Mouse (Mus musculus) E14TG2a.4 (cell line): Measurements from ENCODE around the gene Macrod2.

ENCODE experiments used
- H3K27me3 ChIP-seq: 2 replicates; pipeline ENCODE4 v1.6.1; 2014; ENCODE audit warnings: low read length, control low read depth; ENCODE audit not compliant: insufficient read depth
- H3K36me3 ChIP-seq: 2 replicates; pipeline ENCODE4 v1.6.1; 2014; ENCODE audit warnings: low read length, control low read depth; ENCODE audit not compliant: insufficient read depth
- H3K4me1 ChIP-seq: replicated peaks from 2 replicates; pipeline ENCODE4 v1.6.1; 2014; ENCODE audit warnings: low read depth, low read length, control low read depth
- H3K4me3 ChIP-seq: replicated peaks from 2 replicates; pipeline ENCODE4 v1.5.1; 2014; ENCODE audit warnings: mild to moderate bottlenecking, low read length
- H3K9me3 ChIP-seq: 2 replicates; pipeline ENCODE4 v1.6.1; 2014; ENCODE audit warnings: low read length, control low read depth
- CTCF ChIP-seq: conservative IDR thresholded peaks from 2 replicates; pipeline ENCODE4 v1.5.1; 2014; ENCODE audit warnings: low read length
- NANOG ChIP-seq: IDR thresholded peaks from 2 replicates; pipeline ENCODE4 v1.6.1; 2014; ENCODE audit warnings: borderline replicate concordance, low read length, mixed read lengths
- POU5F1 ChIP-seq: IDR thresholded peaks from 2 replicates; pipeline ENCODE4 v1.6.1; 2014; ENCODE audit warnings: low read length, borderline replicate concordance

Macrod2 gene

GRCm38 (mm10) chr2:142323158-142323557 is 1928.0 kb downstream of the Macrod2 start:
- H3K4me1 ChIP-seq, result no peaks in the 10 kb centered on the region
- no peak overlapping the region for H3K4me3 ChIP-seq
- H3K36me3 ChIP-seq, result no peaks in the 10 kb centered on the region
- no peaks in the 10 kb centered on the region for H3K27me3 ChIP-seq
- no peaks in the 10 kb centered on the region for H3K9me3 ChIP-seq
- TF ChIP-seq CTCF (no peak), POU5F1 (no peak), NANOG (no peak)

- TF ChIP-seq POU5F1 (no peak), CTCF (no peak), NANOG (no peak)
These were observed 1931.6 kb downstream of the Macrod2 start for GRCm38 (mm10) chr2:142326737-142327136.

GRCm38 (mm10) chr2:142329761-142330160 is 1934.7 kb downstream of the Macrod2 start:
- Histone ChIP-seq H3K4me3 (no peak overlapping the region), H3K27me3 (no peaks in the 10 kb centered on the region), H3K4me1 (peaks cover 9% of the 10 kb centered on the region; the same call in 1 of the 2 replicates), H3K36me3 (no peaks in the 10 kb centered on the region), H3K9me3 (no peaks in the 10 kb centered on the region)
- TF ChIP-seq POU5F1 (no peak), NANOG (no peak), CTCF (no peak)

More at GRCm38 (mm10) chr2:142326737-142327136, 1931.6 kb downstream of the Macrod2 start:
- Histone ChIP-seq H3K36me3 (no peaks in the 10 kb centered on the region), H3K4me1 (no peaks in the 10 kb centered on the region), H3K4me3 (no peak overlapping the region), H3K27me3 (no peaks in the 10 kb centered on the region), H3K9me3 (no peaks in the 10 kb centered on the region)

DNA sequence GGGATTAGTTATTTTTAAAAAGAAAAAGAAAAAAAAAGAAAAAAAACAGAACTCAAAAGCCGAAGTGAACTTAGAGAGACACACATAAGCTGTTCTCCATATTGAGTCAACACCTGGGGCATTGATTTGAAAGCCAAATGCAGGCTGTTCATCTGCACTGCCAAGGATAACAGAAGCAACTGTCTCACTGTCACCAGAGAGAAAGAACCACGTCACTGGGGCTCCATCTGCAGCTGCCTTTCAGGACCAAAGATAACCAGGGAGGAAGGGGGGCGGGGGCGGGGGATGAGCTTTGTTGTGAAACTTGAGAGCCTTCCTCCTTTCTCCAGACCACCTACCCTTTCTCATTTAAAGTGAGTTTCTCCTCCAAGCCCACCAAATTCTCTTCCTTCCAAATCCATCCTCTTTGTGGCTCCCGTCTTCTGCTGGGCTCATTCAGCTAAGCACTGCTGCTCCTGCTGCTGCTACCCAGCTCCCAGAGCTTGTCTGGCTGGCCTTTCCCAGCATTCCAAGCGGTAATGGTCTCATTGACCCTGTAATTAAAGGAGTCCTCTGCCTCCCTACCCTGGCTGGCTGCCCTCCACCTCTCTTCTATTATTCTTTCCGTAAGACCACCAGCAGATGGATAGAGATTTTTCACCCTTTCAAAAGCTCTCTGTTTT is 1939.5 kb downstream of the Macrod2 start:
- Histone ChIP-seq H3K4me1 (peaks cover 17% of the 10 kb centered on the region), H3K36me3 (no peaks in the 10 kb centered on the region), H3K27me3 (no peaks in the 10 kb centered on the region), H3K9me3 (no peaks in the 10 kb centered on the region), H3K4me3 (no peak overlapping the region)
- TF ChIP-seq CTCF, result no peak
- TF ChIP-seq POU5F1, result no peak
- TF ChIP-seq NANOG, result no peak

GRCm38 (mm10) chr2:142335103-142335999 is 1940.2 kb downstream of the Macrod2 start:
- H3K27me3 ChIP-seq, result no peaks in the 10 kb centered on the region
- no peaks in the 10 kb centered on the region for H3K9me3 ChIP-seq
- TF ChIP-seq POU5F1 (no peak), CTCF (no peak), NANOG (no peak)
- H3K36me3 ChIP-seq, result no peaks in the 10 kb centered on the region
- H3K4me3 ChIP-seq, result no peak overlapping the region
- peaks cover 17% of the 10 kb centered on the region for H3K4me1 ChIP-seq

DNA sequence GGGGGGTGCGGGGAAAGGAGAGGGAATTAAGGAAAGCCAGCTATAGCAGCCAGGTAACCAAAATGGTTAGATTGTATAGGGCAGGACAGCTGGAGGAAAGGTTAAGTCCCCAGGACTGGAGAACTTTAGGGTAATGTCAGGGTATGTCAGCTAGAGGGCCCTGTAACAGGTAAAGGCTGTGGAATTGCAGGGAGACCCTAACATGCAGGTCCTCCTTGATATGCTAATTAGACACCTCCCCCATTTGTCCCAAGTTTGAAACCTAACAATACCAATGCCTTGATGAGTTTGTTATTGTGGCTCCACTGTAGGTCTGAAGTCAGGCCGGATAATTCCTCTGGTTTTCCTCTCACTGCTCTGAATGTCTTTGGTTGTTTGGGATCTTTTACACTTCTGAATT is 1948.9 kb downstream of the Macrod2 start:
- H3K27me3 ChIP-seq, result no peaks in the 10 kb centered on the region

DNA sequence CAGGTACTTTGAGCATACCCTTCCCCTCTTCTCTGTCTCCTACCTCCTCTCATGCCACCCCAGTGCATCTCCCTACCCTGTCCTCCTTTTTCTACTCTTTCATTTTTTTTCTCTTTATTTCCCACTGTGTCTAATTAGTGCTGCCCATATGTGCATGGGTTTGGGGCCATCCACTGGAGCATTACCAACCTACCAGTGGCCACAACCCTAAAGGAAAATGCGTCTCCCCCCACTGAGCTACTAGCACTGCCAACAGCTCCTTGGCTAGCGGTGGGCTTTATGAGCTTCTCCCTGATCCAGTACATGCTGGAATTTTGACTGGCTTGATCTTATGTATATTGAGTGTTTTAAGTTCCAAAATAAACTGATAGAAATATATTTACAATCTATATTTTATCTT is 1949.6 kb downstream of the Macrod2 start:
- Histone ChIP-seq H3K4me3 (no peak overlapping the region), H3K27me3 (no peaks in the 10 kb centered on the region), H3K36me3 (no peaks in the 10 kb centered on the region), H3K9me3 (no peaks in the 10 kb centered on the region), H3K4me1 (0 out of 2 replicates have a peak, but pooled peaks cover 2% of the 10 kb centered on the region)
- no peak for TF ChIP-seq POU5F1
- TF ChIP-seq NANOG, result no peak
- TF ChIP-seq CTCF, result no peak

More for the DNA sequence above, 1948.9 kb downstream of the Macrod2 start:
- TF ChIP-seq NANOG (no peak), POU5F1 (no peak), CTCF (peak; percentile 16; the same call in 1 of the 2 replicates)
- Histone ChIP-seq H3K9me3 (no peaks in the 10 kb centered on the region), H3K4me3 (no peak overlapping the region), H3K36me3 (no peaks in the 10 kb centered on the region), H3K4me1 (0 out of 2 replicates have a peak, but pooled peaks cover 2% of the 10 kb centered on the region)

DNA sequence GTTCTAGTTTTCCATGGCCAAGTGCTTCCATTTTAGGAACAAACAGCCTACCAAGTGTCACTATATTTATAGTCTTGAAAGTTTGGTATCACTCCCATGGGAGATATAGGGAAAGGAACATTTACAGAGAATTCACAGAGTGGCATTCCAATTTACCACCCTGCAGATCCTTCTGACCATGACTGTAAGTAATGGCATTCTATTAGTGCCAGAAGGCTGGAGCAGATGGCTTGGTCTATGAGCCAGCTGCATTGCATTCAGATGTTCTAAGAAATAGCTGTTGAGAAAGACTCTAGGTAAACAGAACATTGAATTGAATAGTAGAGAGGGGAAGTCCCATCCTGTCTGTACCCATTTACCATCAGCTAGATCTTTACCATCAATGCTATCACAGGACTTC is 1954.7 kb downstream of the Macrod2 start:
- H3K4me1 ChIP-seq, result 0 out of 2 replicates have a peak, but pooled peaks cover under 1% of the 10 kb centered on the region
- no peaks in the 10 kb centered on the region for H3K27me3 ChIP-seq
- no peak for TF ChIP-seq POU5F1
- no peak for TF ChIP-seq CTCF
- TF ChIP-seq NANOG, result no peak
- peaks cover 13% of the 10 kb centered on the region for H3K9me3 ChIP-seq
- no peaks in the 10 kb centered on the region for H3K36me3 ChIP-seq
- H3K4me3 ChIP-seq, result no peak overlapping the region
